Mouse (Mus musculus): ENCODE data around the gene Arntl2.

DNA sequence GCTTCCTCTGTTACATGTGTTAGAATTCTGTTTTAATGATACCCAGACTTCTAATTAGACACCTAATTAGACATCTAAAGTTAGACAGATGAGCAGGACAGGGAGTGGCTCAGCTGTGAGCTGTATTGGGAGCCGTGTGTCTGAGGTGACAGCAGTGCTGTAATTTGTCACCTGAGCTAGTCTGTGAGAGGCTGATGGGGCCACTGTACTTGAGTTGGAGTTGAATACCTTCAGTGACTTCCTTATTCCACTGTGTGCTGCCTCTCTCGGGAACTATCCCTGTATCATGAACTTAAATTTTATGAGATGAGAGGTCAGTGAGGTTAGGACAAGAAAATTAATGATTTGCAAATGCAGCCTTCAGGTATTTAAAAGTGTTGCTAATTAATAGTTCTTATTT lies 31.3 kb upstream of the Arntl2 start:
- TF ChIP-seq CTCF (IDR thresholded peaks at IDR 0.05; ENCODE audit: borderline replicate concordance, extremely low read depth, insufficient read depth, insufficient read length) (no peak), POLR2A (IDR thresholded peaks at IDR 0.05; ENCODE audit: borderline replicate concordance, extremely low read depth, insufficient read depth, insufficient read length, poor library complexity, severe bottlenecking) (no peak)

Measured in brain, embryonic 14.5 days (tissue).